Mouse (Mus musculus) E14TG2a.4 (cell line): ENCODE data around the gene Plxnb2.

Source experiments
- CTCF ChIP-seq: conservative IDR thresholded peaks from 2 replicates; pipeline ENCODE4 v1.5.1; 2014; ENCODE audit warnings: low read length
- NANOG ChIP-seq: IDR thresholded peaks from 2 replicates; pipeline ENCODE4 v1.6.1; 2014; ENCODE audit warnings: borderline replicate concordance, low read length, mixed read lengths

DNA sequence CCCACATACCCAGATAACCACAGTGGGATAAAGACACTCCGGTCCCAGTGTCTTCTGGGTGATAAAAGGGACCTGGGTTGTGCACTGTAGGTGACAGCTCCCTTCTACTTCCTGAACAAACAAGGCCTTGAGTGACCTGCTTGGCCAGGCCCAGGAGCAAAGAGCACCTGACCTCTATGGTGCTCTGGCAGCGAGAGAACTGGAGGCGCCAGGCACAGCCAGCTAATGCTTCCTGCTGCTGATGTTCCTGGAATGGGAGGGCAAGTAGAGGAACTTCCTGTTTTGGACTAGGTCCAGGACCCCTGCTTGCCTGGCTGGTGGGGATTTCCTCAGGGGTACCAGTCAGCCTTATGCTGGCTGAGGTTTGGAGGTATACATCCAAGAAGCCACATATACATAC is 10.5 kb downstream of the Plxnb2 start:
- no peak for TF ChIP-seq CTCF
- TF ChIP-seq NANOG: no peak
